ENCODE assay signal across 13 mouse cellular contexts in the genomic region with DNA sequence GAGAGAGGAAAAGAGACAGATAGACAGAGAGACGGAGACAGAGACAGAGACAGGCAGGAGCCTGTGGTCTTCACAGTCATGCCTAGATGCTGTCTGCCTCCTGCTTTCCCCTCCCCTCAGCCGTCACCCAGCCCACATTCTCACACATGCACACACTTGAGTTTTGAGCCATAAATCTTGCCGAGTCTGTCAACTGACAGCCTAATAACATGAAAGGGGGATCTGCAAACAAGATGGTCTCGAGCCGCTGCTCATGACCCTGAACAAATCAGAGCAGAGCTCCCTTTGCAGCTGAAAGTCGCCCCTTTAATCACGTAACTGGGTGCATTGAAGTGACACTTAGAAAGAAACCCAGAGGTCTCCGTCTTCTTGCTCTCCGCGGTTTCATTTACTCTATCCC.
DNase-seq lines count a peak whose midpoint lies in the region; ATAC-seq lines count a peak whose summit lies in the region.
"Had no signal": no experiment of that assay in that cellular context is flagged by ENCODE, and none has a peak within 500 bp of the region (broad histone marks: within the 10 kb centered on the region; RNA-seq: fewer than 3 reads in every experiment).

No protein-coding gene starts in this region.

- H3K36me3 ChIP-seq in kidney, embryonic 16.5 days (ENCODE audit: insufficient read depth, low read length): no peaks in the 10 kb centered on the region
- H3K36me3 ChIP-seq in hindbrain, embryonic 14.5 days (replicated peaks; ENCODE audit: control insufficient read depth, insufficient read depth): no peaks in the 10 kb centered on the region

- 17% methylated on average over 10 of the region's 10 CpGs for WGBS in kidney, embryonic 16.5 days
- WGBS in hindbrain, embryonic 14.5 days: 19% methylated on average over 10 of the region's 10 CpGs

- H3K9me3 ChIP-seq in kidney, embryonic 16.5 days (ENCODE audit: low read length): no peaks in the 10 kb centered on the region
- H3K9me3 ChIP-seq in hindbrain, embryonic 14.5 days (ENCODE audit: control insufficient read depth, low read length): no peaks in the 10 kb centered on the region

- H3K27me3 ChIP-seq in kidney, embryonic 16.5 days (ENCODE audit: insufficient read depth, low read length): no peaks in the 10 kb centered on the region
- 0 out of 2 replicates have a peak, but pooled peaks cover 3% of the 10 kb centered on the region for H3K27me3 ChIP-seq in hindbrain, embryonic 14.5 days (ENCODE audit: control insufficient read depth, insufficient read depth, low read length)
- H3K27me3 ChIP-seq: CH12.LX had no signal

- H3K4me1 ChIP-seq in kidney, embryonic 16.5 days (ENCODE audit: insufficient read depth, low read length): peaks cover 7% of the 10 kb centered on the region; the same call in 1 of the 2 replicates
- H3K4me1 ChIP-seq in hindbrain, embryonic 14.5 days (replicated peaks; ENCODE audit: control insufficient read depth, insufficient read depth, low read length): 0 out of 2 replicates have a peak, but pooled peaks cover 6% of the 10 kb centered on the region

- no peak overlapping the region for H3K27ac ChIP-seq in kidney, embryonic 16.5 days (ENCODE audit: low read length)
- H3K27ac ChIP-seq in hindbrain, embryonic 14.5 days: no peak overlapping the region

- H3K9ac ChIP-seq in kidney, embryonic 16.5 days (replicated peaks; ENCODE audit: low read length): no peak overlapping the region
- no peak overlapping the region for H3K9ac ChIP-seq in hindbrain, embryonic 14.5 days

- peak overlapping the region; percentile 43 for H3K4me2 ChIP-seq in kidney, embryonic 16.5 days (replicated peaks; ENCODE audit: low read depth, low read length)
- H3K4me2 ChIP-seq in hindbrain, embryonic 14.5 days (replicated peaks): peak overlapping the region; percentile 17; the same call in 1 of the 2 replicates

- DNase-seq in kidney, adult 18-20 months: no peak
- peak; percentile 42 for DNase-seq in embryo, embryonic 9.5 days (ENCODE audit: extremely low spot score)
- DNase-seq in hindbrain, embryonic 14.5 days (ENCODE audit: low spot score): no peak
- DNase-seq in neural tube, embryonic 10.5 days (ENCODE audit: extremely low spot score, low spot score): peak; percentile 52
- DNase-seq in spleen, postnatal 14 days (ENCODE audit: low spot score in 2 of 2): no peak
- DNase-seq in thymus, postnatal 36 days: no peak
- DNase-seq in urinary bladder, postnatal 36 days (ENCODE audit: low spot score in 2 of 2): no peak
- DNase-seq: gastrocnemius, postnatal 36 days; kidney, postnatal 36 days; right cerebral cortex, adult 18-20 months; thymus, postnatal 25 days had no signal

- peak overlapping the region; percentile 23 for H3K4me3 ChIP-seq in kidney, embryonic 16.5 days (ENCODE audit: low read length)
- no peak overlapping the region for H3K4me3 ChIP-seq in hindbrain, embryonic 14.5 days (replicated peaks; ENCODE audit: low read length)

- ATAC-seq in kidney, embryonic 16.5 days (ENCODE audit: low FRiP score, low TSS enrichment): peak; percentile 57; the same call in 1 of the 2 replicates
- no peak for ATAC-seq in hindbrain, embryonic 14.5 days (ENCODE audit: low FRiP score)

Comparison
In these comparisons a context has a peak if more than half of its experiments do, and no peak if none do; other contexts are left out.
1. DNase-seq: peak in embryo, embryonic 9.5 days (single experiment) and neural tube, embryonic 10.5 days (single experiment); none in kidney, adult 18-20 months (single experiment), hindbrain, embryonic 14.5 days (single experiment), spleen, postnatal 14 days (0 of 2), thymus, postnatal 36 days (0 of 2) and urinary bladder, postnatal 36 days (0 of 2).